Mouse (Mus musculus) kidney, postnatal 10 days (tissue): ENCODE data around the gene Efna3.

ENCODE experiments used
- DNase-seq: peaks from one replicate; pipeline ENCODE4 v3.0.0; 2021; ENCODE audit warnings: mixed read lengths

Efna3 gene

DNA sequence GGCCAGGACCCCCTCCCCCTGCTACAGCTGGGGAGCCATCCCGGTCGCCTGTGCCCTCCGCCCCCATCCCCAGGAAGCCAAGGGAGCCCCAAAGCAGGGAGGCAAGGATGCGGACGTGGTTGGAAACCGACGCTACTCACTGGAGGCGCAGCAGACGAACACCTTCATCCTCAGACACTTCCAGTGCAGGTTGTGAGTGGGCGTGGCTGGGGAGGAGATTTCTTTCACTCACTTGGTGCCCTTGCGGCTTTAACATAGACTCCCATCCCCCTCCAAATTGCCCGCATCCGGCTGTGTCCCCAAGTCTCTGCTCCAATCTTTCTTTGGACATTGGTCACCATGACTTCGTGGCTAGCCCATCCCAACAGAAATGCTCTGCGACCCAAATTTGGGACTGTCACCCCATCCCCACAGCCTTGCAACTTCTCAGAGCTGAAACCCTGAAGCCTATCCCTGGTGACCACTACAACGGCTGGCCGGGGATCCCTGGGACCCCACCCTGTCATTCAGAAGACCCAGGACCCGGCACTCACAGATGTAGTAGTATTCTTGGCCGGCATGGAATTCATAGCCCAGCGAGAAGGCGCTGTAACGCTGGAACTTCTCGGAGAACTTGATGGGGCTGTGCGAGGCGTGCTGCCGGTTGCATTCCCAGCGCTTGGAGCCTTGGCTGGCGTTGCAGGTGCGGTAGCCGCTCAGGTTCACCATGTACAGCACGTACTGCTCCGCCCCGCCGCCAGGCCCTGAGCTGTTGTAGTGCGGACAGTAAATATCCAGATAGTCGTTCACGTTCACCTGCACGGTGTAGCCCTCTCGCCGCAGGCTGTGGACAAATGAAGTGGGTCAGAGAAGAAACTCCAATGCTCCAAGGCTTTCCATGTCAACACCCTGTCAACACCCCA is 6.6 kb downstream of the Efna3 start:
- no peak for DNase-seq

DNA sequence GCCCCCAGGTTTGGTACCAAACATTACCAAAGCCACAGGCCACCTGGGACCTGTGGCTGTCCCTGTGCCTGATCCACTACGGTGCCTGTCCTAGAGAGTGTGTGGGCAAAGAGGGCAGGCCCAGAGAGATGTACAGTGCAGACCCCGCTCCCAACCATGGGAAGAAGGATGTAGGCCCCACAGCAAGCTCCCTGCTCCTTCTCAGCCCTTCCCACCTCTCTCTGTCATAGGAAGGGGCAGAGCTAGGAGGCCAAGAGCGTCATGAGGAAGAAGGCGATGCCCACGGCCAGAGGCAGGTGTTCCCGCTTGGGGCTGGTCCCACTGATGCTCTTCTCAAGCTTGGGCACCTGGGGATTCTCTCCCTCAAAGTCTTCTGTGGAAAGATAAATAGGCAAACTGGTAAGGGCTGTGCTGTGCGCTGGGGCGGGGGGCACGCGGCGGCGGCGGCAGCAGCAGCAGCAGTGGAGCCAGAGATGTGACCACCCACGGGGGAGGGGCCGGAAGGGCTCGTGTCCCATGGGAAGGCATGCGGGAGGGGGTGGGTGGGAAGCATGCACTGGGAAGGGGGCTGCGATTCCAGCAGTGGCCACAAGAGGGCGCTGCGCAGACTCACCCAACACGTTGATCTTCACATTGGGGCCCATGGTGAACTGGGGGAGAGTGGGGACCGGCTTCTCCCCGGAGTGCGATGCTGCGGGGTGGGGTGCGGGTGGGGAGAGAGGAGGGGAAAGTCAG is 7.4 kb downstream of the Efna3 start:
- DNase-seq, result peak; percentile 94

DNA sequence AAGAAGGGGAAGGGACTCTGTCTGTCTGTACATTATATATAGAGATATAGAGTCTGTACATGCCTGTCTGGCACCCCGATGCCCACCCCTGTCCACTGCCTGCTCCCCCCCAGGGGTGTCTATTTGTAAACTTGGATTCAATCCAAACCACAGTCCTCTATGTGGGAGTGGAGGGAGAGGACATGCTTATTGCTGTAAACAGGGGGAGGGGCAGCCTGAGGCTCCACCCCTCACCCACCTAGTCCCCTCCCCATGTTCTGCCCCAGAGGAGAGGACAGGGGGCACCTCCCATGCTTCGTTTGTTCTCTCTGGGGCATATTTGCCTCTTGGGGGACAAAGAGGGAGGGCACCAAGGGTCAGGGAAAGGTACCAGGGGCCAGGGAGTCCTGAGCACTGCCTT is 8.0 kb downstream of the Efna3 start:
- DNase-seq, result no peak

DNA sequence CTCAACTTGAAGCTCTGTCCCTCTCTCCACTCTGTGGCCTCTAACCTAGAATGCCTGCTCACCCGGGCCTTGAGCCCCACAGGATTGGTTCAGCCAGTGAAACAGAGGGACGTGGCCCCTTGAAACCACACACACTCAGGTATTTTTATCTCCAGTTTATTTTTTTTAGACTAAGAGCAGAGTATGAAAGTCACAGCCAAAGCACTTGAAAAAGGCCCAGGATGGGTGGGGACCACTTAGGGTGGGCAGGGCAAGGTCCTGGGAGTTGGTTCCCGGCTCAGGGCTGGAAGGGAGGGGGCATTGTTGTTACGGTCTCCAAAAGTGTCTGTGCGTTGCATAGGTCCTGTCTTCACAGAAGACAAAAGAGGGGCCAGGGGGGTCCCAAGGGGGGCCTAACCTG is 8.4 kb downstream of the Efna3 start:
- no peak for DNase-seq

DNA sequence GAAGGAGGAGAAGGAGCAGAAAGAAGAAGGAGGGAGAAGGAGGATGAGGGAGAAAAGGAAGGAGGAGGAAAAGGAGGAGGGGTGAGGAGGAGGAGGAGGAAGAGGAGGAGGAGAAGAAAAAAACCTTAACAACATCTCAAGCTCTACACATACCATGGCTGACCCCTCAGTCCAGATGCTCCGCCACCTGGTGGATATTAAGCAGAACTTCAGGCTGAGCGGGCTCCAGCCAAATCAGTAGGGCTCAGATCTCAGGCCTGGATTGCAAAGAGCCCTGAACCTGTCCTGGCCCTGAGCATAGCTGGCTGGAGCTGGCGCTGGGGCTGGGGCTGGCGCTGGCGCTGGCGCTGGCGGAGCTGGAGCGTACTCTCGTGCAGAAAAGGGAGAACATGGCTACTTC is 14.7 kb downstream of the Efna3 start:
- DNase-seq, result peak; percentile 82

DNA sequence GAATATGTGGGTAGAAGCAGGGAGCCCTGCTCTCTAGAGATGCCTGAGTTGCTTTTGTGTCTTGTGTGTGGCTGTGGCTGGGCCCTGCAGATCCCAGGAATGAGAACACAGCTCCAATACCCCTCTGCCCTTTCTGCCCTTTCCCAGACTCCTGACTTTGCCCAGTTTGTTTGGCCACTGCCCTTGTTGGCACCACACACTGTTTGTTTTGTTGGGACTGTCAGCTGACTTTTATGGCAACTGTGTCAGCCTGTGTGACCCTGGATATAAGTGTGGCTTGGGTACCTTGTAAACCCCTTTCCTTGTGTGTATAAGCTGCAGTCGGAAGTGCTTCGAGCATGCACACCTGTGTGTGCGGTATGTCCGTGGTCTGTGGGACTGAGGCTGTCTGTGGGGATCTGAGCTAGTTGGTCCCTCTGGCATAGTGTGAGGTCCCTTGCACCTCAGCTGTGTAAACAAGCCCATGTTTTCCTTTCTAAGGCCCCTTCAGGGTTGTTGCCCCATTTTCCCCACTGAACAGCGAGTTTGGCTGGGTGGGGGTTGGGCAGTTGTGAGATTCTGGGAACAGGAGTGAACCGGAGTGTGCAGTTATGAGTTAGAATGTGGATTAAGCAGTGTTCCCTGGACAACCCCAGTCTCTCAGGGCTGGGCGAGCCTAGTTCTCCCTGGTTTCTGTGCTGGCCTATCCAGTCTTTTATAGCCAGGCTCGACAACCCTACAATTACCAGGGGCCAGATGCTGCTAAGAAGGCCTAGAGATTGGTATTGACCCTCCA is 17.0 kb downstream of the Efna3 start:
- DNase-seq, result no peak

- DNase-seq, result no peak
Measured at GRCm38 (mm10) chr3:89305105-89305504, 17.7 kb downstream of the Efna3 start.

DNA sequence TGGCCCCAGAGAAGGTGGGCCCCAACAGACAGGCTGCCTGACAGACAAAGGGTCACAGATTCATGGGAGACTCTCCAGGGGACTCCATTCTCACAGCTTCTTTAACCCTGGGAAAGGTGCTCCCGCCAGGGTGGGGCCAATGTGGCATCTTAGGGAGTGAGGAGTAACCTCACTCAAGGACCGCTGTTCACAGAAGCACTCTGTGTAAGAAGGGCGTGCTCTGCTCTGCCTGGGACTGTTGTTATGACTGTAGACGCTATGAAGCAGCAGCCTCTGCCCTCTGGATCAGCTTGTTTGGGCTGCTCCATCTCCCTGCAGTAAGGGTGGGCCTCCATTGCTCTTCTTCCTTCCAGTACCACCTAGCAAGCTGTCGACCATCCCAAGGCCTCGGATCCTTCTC is 18.3 kb downstream of the Efna3 start:
- DNase-seq, result no peak

DNA sequence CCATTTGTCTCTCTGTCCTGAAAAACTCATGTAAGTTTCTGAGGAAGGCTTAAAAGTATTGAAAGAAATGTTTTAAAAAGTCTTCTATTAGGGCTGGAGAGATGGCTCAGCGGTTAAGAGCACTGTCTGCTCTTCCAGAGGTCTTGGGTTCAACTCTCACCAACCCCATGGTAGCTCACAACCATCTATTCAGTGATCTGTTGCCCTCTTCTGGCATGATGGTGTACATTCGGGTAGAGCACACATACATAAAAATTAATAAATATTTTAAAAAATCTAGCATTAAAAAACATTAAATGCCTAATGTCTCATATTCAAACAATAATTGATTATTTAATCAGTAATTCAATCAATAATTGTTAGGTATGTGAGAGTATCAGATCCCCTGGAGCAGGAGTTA is 22.3 kb downstream of the Efna3 start:
- DNase-seq, result no peak

DNA sequence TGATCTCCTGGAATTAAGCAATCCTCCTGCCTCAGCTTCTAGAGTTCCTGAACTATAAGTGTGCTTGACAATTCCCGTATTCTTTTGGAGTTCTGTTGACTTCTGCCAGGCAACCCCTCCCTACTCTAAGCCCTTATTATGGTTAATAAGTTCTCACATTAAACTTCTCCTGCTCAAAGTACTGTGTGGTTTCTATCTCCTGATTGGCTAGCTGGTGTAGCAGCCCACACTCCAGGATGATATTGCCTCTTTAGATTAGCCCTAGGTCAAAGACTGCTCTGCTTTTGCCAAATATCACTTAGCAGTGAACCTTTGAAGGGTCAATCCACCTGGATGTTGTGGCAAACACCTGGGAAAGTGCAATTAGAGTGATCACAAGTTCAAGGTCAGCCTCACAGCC is 22.7 kb downstream of the Efna3 start:
- no peak for DNase-seq

DNA sequence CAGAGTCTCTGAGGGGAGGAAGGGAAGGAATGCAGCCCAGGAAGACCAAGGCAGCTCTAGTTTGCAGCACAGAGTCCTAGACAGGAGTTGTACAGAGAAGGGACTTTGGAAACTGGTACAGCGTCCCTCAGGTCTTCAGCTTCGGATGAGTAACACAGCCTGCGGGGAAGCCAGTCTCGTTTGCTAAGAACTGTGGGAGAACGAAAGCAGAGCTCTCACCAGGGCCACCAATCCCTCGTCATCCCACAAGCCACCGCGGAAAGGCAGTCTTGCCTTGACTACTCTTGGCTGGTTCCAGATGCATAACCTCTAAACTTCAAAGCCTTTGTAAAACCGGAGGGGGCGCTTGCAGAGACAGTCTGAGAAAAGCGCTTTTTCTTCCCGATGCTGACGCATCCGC is 23.3 kb downstream of the Efna3 start:
- DNase-seq, result peak; percentile 64

DNA sequence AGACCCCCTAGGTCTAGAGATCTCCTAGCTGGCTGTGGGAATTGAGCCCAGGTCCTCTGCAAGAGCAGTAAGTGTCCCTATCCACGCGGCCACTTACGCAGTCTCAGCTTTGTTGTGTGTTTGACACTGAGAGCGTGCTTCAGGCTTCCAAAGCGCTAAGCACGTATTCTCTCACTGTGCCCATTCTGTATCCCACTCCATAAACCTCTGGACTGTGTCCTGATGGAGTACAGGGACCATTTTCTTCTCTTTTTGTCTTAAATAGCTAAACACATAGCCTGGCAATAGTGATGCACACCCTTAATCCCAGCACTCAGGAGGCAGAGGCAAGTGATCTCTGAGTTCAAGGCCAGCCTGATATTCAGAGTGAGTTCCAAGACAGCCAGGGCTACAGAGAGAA is 23.9 kb downstream of the Efna3 start:
- DNase-seq, result no peak

GRCm38 (mm10) chr3:89296761-89297396 is 25.9 kb downstream of the Efna3 start:
- DNase-seq, result no peak

DNA sequence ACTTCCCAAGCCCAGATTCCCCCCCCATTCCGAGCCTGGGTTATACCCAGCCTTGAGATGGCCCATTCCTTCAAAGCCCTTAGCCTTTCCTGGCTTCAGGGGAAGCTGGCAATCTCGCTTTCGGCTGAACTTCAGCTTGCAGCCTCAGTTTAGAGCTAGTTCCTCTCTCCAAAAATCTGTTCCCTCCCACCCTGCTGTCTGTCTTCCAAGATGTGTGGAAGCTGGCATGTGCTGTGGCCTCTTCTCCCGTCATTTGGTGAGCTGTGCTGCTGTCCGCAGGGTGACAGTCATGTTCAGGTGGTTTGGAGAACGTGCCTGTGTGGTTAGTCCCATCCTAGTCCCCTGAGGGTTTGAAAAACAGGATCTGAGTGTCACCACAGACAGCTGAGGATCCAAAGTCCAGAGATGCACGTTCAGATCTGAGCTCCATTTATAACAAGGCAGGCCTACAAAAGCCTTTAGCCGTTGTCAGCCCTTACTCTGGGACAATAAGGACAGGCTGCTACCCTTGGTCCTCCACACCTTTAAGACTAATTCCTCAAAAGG is 27.0 kb downstream of the Efna3 start:
- no peak for DNase-seq

DNA sequence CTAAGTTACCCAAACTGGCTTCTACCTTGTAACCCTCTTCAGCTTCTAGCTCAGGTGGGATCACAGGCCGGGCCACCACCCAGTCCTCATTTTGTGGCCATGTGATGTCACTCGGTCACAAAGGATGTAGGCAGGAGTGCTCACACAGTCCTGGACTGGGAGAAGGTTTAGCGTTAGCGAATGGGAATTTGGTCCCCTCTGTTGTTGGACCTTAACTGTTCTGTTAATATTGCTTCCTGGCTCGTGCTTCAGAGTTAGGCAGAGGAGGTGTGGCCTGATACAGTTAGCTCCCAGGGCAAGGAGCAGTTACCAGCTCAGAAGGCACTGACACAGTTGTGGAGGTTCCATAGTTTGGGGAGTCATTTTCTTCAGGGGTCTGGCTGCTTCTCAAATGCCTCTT is 28.6 kb downstream of the Efna3 start:
- no peak for DNase-seq

GRCm38 (mm10) chr3:89293247-89293918 is 29.4 kb downstream of the Efna3 start:
- DNase-seq, result no peak

DNA sequence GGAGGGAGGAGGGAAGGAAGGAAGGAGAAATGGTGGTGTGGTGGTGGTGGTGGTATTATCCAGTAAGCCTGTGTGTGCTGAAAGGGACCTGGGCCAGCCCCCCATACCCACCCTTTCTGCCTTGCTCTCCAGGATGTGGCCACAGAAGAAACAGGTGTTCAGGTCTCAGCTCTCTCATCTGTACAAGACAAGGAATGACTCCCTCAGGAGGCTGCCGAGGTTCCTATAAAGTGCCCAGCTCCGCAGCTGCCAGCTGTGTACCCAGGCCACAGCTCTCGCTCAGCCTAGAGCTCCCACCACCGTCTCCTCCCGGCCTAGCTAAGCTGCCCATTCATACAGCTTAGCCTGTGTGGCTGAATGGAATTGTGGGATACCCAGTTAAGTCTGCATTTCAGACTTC is 30.5 kb downstream of the Efna3 start:
- DNase-seq, result no peak

GRCm38 (mm10) chr3:89291874-89292273 is 30.9 kb downstream of the Efna3 start:
- DNase-seq, result no peak

GRCm38 (mm10) chr3:89288503-89288928 is 34.2 kb downstream of the Efna3 start:
- DNase-seq, result peak; percentile 42

DNA sequence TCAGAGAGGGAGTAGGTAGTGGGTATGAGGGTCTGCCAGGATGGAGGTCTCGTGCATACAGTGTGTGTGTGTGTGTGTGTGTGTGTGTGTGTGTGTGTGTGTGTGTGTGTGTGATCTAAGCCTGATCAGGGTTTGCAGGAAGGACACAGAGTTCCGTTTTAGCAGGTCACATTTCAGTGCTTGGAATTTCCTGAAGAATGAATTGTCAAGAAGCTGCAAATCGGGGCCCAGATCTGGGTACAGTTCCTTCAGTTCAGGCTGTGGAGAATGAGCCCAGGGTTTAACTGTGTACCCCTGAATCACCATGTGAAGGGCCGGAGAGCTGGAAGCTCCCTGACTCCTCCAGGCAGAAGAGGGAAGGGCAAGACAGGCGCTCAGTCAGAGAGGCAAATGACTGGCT is 35.5 kb downstream of the Efna3 start:
- no peak for DNase-seq

DNA sequence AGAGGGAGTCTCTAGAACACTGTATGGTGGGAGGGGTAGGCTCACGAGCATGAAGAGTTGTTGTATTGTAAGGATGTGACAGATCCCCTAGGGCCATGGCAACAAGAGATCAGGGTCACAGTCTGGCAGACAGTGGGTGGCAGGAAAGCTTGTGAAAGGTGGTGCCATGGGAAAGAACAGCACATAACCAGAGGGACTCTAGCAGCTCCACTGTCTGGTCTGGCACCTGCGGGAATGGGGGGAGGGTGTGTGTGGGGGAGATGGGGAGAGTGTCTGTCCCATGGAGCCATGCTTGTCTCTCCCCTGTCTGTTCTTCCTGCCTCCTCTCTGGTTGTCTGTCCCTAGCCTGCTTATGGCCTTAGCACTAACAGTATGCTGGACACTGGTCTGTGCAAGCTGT is 37.2 kb downstream of the Efna3 start:
- DNase-seq, result no peak

DNA sequence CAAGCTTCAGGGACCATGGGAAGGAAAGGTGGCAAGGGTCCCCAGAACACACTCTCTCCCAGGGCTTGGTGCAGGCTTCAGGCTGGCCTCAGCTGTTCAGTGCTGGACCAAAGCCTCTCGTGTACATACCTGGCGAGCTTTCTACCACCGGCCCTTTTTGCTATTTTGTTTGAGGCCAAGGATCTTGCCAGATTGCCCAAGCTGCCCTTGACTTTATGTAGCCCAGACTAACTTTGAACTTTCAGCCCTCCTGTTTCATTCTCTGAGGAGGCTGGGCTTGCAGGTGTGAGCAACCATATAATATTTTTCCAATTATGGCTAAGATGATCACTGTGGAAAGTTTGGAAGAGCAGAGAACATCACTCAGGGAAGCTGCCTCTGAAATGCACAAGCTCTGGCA is 38.5 kb downstream of the Efna3 start:
- no peak for DNase-seq
